Mouse (Mus musculus) kidney, embryonic 14.5 days (tissue): ENCODE results near the gene Olfr1151. TPM values are rescaled to one million over a fixed set of nuclear protein-coding genes. Genes with fewer than 3 reads are reported as not detected.

Source experiments
- ATAC-seq: fragments of 200-750 bp; cut with Nextera tagmentation; 2 replicates; pipeline ENCODE4 v1.8.0; 2017; ENCODE audit warnings: moderate number of reproducible peaks, mild to moderate bottlenecking, moderate TSS enrichment, moderate library complexity; ENCODE audit not compliant: low FRiP score, low TSS enrichment
- H3K27ac ChIP-seq: fragments of 300-500 bp; sonication (generic); 2 replicates; pipeline ENCODE4 v1.5.1; 2014; ENCODE audit warnings: low read depth, mild to moderate bottlenecking, low read length, moderate library complexity, mixed read lengths
- H3K27me3 ChIP-seq: fragments of 300-500 bp; sonication (generic); 2 replicates; pipeline ENCODE4 v1.6.1; 2014; ENCODE audit warnings: mild to moderate bottlenecking, low read length; ENCODE audit not compliant: control insufficient read depth, insufficient read depth
- H3K36me3 ChIP-seq: fragments of 300-500 bp; sonication (generic); 2 replicates; pipeline ENCODE4 v1.6.1; 2014; ENCODE audit warnings: low read length, mixed read lengths; ENCODE audit not compliant: control insufficient read depth, insufficient read depth
- H3K4me1 ChIP-seq: fragments of 300-500 bp; sonication (generic); 2 replicates; pipeline ENCODE4 v1.6.1; 2014; ENCODE audit warnings: low read length, mixed read lengths; ENCODE audit not compliant: control insufficient read depth, insufficient read depth
- H3K4me2 ChIP-seq: fragments of 300-500 bp; sonication (generic); replicated peaks from 2 replicates; pipeline ENCODE4 v1.6.1; 2014; ENCODE audit warnings: low read depth, mild to moderate bottlenecking, low read length
- H3K4me3 ChIP-seq: fragments of 300-500 bp; sonication (generic); 2 replicates; pipeline ENCODE4 v1.5.1; 2014; ENCODE audit warnings: mild to moderate bottlenecking, low read length
- H3K9ac ChIP-seq: fragments of 300-500 bp; sonication (generic); 2 replicates; pipeline ENCODE4 v1.6.1; 2014; ENCODE audit warnings: low read depth, mild to moderate bottlenecking, low read length, moderate library complexity
- H3K9me3 ChIP-seq: fragments of 300-500 bp; sonication (generic); 2 replicates; pipeline ENCODE4 v1.6.1; 2016; ENCODE audit warnings: low read length; ENCODE audit not compliant: control insufficient read depth
- WGBS: fragments of 180-500 bp; shearing (Covaris S2); extraction: QIAGEN DNeasy Blood & Tissue Kit; methylation state at CpG from one replicate; pipeline ENCODE4 v1.1.7; 2014; 5-methylcytosine and 5-hydroxymethylcytosine counted together
- polyA plus RNA-seq: library from polyadenylated mRNA; unstranded; fragments of >200 nt; fragmentation: Nextera tagmentation; extraction: Ambion mirVana; gene quantifications from 2 replicates; pipeline ENCODE4 v1.2.1, GENCODE M21; 2014

Gene Olfr1151
- polyA plus RNA-seq, result not detected in 2 replicates

DNA sequence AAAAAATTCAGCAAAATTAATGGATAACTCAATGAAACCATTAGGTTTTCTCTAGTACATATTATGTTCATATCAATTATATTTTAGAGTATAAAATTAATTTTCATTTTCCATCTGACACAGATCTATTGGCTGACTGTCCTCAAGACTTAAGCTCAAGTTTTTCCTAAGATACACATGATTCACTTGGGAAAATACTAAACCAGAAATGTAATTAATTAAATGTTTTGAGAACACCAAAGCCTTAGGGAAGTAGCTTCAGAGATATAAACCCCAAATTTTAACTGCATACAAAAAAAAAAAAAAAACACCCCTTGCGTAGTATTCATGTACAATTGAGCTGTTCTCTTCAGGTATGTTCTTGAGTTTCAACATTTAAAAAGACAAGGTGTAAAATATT, at the start of gene Olfr1151:
Olfr1151 (plus strand) TSS at position 301 of the 400 bp plus-strand sequence.
- H3K4me2 ChIP-seq, result no peak within 1 kb of the TSS
- no peaks in the 10 kb centered on the region for H3K27me3 ChIP-seq
- no peak within 1 kb of the TSS for H3K4me3 ChIP-seq
- H3K4me1 ChIP-seq, result no peaks in the 10 kb centered on the region
- WGBS, result 96% methylated on average over 1 of the region's 1 CpGs
- H3K27ac ChIP-seq, result no peak within 1 kb of the TSS
- H3K9ac ChIP-seq, result no peak within 1 kb of the TSS
- no peaks in the 10 kb centered on the region for H3K36me3 ChIP-seq
- no peaks in the 10 kb centered on the region for H3K9me3 ChIP-seq
- no peak for ATAC-seq

DNA sequence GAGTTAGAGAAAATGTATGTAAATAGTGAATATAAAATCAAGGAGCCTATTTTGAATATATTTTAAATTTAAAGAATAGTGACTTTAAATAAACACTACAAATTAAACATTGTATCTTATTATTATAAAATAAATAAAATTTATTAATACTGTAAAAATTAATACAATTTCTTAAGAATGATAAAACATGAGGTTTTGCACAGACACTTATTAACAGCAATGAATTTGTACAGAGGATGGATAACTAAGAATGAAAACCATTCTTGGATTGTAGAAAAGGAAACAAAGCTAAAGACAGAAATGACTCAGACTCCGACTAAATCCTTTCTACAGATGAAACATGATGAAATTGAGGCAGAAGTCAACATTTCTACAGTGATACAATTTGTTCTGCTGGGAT, 46.1 kb upstream of the Olfr1151 start, which contains the start of gene Olfr1145:
Olfr1145 (plus strand) TSS at position 301 of the 400 bp plus-strand sequence.
- no peak within 1 kb of the TSS for H3K4me3 ChIP-seq
- no peak for ATAC-seq
- no peaks in the 10 kb centered on the region for H3K4me1 ChIP-seq
- H3K4me2 ChIP-seq, result no peak within 1 kb of the TSS
- 85% methylated on average over 1 of the region's 1 CpGs for WGBS
- no peaks in the 10 kb centered on the region for H3K36me3 ChIP-seq
- no peaks in the 10 kb centered on the region for H3K9me3 ChIP-seq
- no peak within 1 kb of the TSS for H3K9ac ChIP-seq
- no peak within 1 kb of the TSS for H3K27ac ChIP-seq
- H3K27me3 ChIP-seq, result no peaks in the 10 kb centered on the region

GRCm38 (mm10) chr2:87830233-87830632, 25.4 kb upstream of the Olfr1151 start, which contains the start of gene Olfr1148:
Olfr1148 (plus strand) TSS chr2:87830533.
- Histone ChIP-seq H3K4me2 (no peak within 1 kb of the TSS), H3K9ac (no peak within 1 kb of the TSS), H3K4me3 (no peak within 1 kb of the TSS), H3K27ac (no peak within 1 kb of the TSS), H3K9me3 (no peaks in the 10 kb centered on the region), H3K27me3 (no peaks in the 10 kb centered on the region), H3K4me1 (no peaks in the 10 kb centered on the region), H3K36me3 (no peaks in the 10 kb centered on the region)
- 89% methylated on average over 1 of the region's 1 CpGs for WGBS
- no peak for ATAC-seq

- Histone ChIP-seq H3K27me3 (no peaks in the 10 kb centered on the region), H3K27ac (no peak within 1 kb of the TSS), H3K36me3 (no peaks in the 10 kb centered on the region), H3K9ac (no peak within 1 kb of the TSS), H3K9me3 (no peaks in the 10 kb centered on the region), H3K4me1 (no peaks in the 10 kb centered on the region), H3K4me2 (no peak within 1 kb of the TSS), H3K4me3 (no peak within 1 kb of the TSS)
- no peak for ATAC-seq
- WGBS, result 81% methylated on average over 1 of the region's 1 CpGs
Observed at GRCm38 (mm10) chr2:87843693-87844092, 12.0 kb upstream of the Olfr1151 start, which contains the start of gene Olfr1150-ps1. Olfr1150-ps1 (plus strand) TSS chr2:87843993.

GRCm38 (mm10) chr2:87866192-87866591, 10.5 kb downstream of the Olfr1151 start, which contains the start of gene Olfr1152:
Olfr1152 (plus strand) TSS chr2:87866492.
- H3K4me1 ChIP-seq, result no peaks in the 10 kb centered on the region

GRCm38 (mm10) chr2:87894662-87895061, 39.0 kb downstream of the Olfr1151 start, which contains the start of gene Olfr1153:
Olfr1153 (plus strand) TSS chr2:87894962.
- Histone ChIP-seq H3K27me3 (no peaks in the 10 kb centered on the region), H3K4me3 (no peak within 1 kb of the TSS), H3K9me3 (no peaks in the 10 kb centered on the region), H3K4me1 (no peaks in the 10 kb centered on the region), H3K27ac (no peak within 1 kb of the TSS), H3K4me2 (no peak within 1 kb of the TSS), H3K36me3 (no peaks in the 10 kb centered on the region), H3K9ac (no peak within 1 kb of the TSS)
- ATAC-seq, result no peak
- 77% methylated on average over 1 of the region's 1 CpGs for WGBS

More at GRCm38 (mm10) chr2:87866192-87866591, 10.5 kb downstream of the Olfr1151 start, which contains the start of gene Olfr1152:
- H3K9me3 ChIP-seq, result no peaks in the 10 kb centered on the region
- no peak within 1 kb of the TSS for H3K9ac ChIP-seq
- H3K4me3 ChIP-seq, result no peak within 1 kb of the TSS
- H3K27me3 ChIP-seq, result no peaks in the 10 kb centered on the region
- ATAC-seq, result no peak
- no peaks in the 10 kb centered on the region for H3K36me3 ChIP-seq
- no peak within 1 kb of the TSS for H3K27ac ChIP-seq
- H3K4me2 ChIP-seq, result no peak within 1 kb of the TSS

DNA sequence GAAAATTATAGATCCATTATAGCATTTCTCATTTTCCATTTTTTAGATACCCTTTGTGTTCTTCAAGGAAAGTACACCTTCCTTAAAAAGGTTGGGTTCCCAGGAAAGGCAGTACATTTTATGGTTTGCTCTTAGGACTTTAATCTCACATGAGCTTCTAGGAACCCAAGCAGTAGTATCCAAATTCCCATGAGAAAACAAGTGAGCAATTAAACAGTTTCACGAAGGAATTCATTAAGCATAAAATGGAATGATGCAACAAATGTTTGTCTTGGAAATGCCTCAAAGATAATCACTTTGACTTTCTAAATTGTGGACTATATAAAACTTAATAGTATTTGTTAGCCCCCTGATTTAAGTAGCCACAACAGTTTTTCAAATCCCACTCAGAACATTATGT, 49.4 kb downstream of the Olfr1151 start, which contains the start of gene Olfr1154:
Olfr1154 (minus strand) TSS at position 101 of the 400 bp plus-strand sequence.
- no peaks in the 10 kb centered on the region for H3K9me3 ChIP-seq
- no peaks in the 10 kb centered on the region for H3K27me3 ChIP-seq
- WGBS, result 81% methylated on average over 1 of the region's 1 CpGs
- H3K4me2 ChIP-seq, result no peak within 1 kb of the TSS
- no peak within 1 kb of the TSS for H3K27ac ChIP-seq
- H3K9ac ChIP-seq, result no peak within 1 kb of the TSS
- no peaks in the 10 kb centered on the region for H3K36me3 ChIP-seq
- ATAC-seq, result no peak
- H3K4me3 ChIP-seq, result no peak within 1 kb of the TSS
- H3K4me1 ChIP-seq, result no peaks in the 10 kb centered on the region

Other genes with a start within 250 kb of the Olfr1151 start
- gene Olfr1130, start 249.7 kb upstream of the Olfr1151 start, polyA plus RNA-seq, result not detected in 2 replicates
- gene Olfr1131, start 228.8 kb upstream of the Olfr1151 start, polyA plus RNA-seq, result not detected in 2 replicates
- gene Olfr1132, start 218.3 kb upstream of the Olfr1151 start, polyA plus RNA-seq, result not detected in 2 replicates
- not detected in 2 replicates for gene Olfr1133, start 208.5 kb upstream of the Olfr1151 start, polyA plus RNA-seq
- not detected in 2 replicates for gene Olfr1134, start 197.4 kb upstream of the Olfr1151 start, polyA plus RNA-seq
- not detected in 2 replicates for gene Olfr1135, start 182.2 kb upstream of the Olfr1151 start, polyA plus RNA-seq
- not detected in 2 replicates for gene Olfr1136, start 161.9 kb upstream of the Olfr1151 start, polyA plus RNA-seq
- gene Olfr1137, start 142.7 kb upstream of the Olfr1151 start, polyA plus RNA-seq, result not detected in 2 replicates
- gene Olfr1138, start 115.9 kb upstream of the Olfr1151 start, polyA plus RNA-seq, result not detected in 2 replicates
- not detected in 2 replicates for gene Olfr1140, start 112.1 kb upstream of the Olfr1151 start, polyA plus RNA-seq
- gene Olfr1141, start 101.9 kb upstream of the Olfr1151 start, polyA plus RNA-seq, result not detected in 2 replicates
- not detected in 2 replicates for gene Olfr152, start 76.4 kb upstream of the Olfr1151 start, polyA plus RNA-seq
- gene Olfr1143, start 55.3 kb upstream of the Olfr1151 start, polyA plus RNA-seq, result not detected in 2 replicates
- not detected in 2 replicates for gene Olfr1145, start 46.0 kb upstream of the Olfr1151 start, polyA plus RNA-seq
- not detected in 2 replicates for gene Olfr1148, start 25.3 kb upstream of the Olfr1151 start, polyA plus RNA-seq
- gene Olfr1150-ps1, start 11.9 kb upstream of the Olfr1151 start, polyA plus RNA-seq, result not detected in 2 replicates
- gene Olfr1152, start 10.6 kb downstream of the Olfr1151 start, polyA plus RNA-seq, result not detected in 2 replicates
- gene Olfr1153, start 39.1 kb downstream of the Olfr1151 start, polyA plus RNA-seq, result not detected in 2 replicates
- not detected in 2 replicates for gene Olfr1154, start 49.3 kb downstream of the Olfr1151 start, polyA plus RNA-seq
- gene Olfr1155, start 89.3 kb downstream of the Olfr1151 start, polyA plus RNA-seq, result not detected in 2 replicates
- gene Olfr1156, start 97.2 kb downstream of the Olfr1151 start, polyA plus RNA-seq, result not detected in 2 replicates
- not detected in 2 replicates for gene Olfr1157, start 112.4 kb downstream of the Olfr1151 start, polyA plus RNA-seq
- not detected in 2 replicates for gene Olfr74, start 118.8 kb downstream of the Olfr1151 start, polyA plus RNA-seq
- not detected in 2 replicates for gene Olfr1158, start 134.3 kb downstream of the Olfr1151 start, polyA plus RNA-seq
- not detected in 2 replicates for gene Olfr1160, start 152.4 kb downstream of the Olfr1151 start, polyA plus RNA-seq
- not detected in 2 replicates for gene Olfr1161, start 166.9 kb downstream of the Olfr1151 start, polyA plus RNA-seq
- not detected in 2 replicates for gene Olfr73, start 181.8 kb downstream of the Olfr1151 start, polyA plus RNA-seq
- not detected in 2 replicates for gene Olfr1162, start 195.3 kb downstream of the Olfr1151 start, polyA plus RNA-seq
- not detected in 2 replicates for gene Olfr1163, start 216.0 kb downstream of the Olfr1151 start, polyA plus RNA-seq
- gene Olfr1164, start 238.1 kb downstream of the Olfr1151 start, polyA plus RNA-seq, result not detected in 2 replicates